Mouse (Mus musculus): ENCODE data around the gene Ephb2.

Ephb2 gene

DNA sequence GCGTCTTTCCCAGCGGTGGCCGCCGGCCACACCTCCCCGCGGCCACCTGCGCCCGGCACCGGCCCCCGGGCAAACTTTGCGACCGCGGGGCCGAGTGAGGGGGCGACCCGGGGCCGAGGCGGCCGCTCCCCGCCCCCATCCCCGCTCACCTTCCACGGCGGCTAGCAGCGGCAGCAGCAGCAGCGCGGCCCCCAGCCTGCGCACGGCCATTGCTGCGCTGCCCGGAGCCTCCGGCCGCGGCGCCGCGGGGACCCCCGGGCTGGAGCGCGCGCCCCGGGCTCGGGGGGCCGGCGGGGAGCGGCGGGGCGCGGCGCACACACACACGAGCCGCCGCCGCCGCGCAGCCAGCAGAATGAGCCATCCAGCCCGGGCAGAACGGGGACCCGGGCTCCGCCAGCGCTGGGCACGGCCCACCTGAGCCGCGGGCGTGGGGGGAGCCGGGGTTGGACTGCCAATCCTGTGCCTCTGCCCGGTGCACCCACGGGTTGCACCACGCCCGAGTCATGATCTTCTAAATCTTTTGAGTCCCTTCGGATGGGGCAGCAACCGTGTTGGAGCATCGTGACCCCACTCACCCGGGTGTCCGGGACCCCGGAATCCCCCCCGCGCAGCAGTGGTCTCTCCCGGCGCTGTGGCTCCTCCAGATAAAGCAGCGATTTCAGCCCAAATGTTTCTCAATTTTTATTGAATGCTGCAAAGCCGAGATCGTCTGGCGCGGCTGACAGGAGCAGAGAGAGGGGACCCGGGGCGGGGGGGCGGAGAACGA lies at the start of gene Ephb2:
TSS of gene Ephb2 (minus strand) at position 368 of the 766 bp plus-strand sequence.
- peak; percentile 81 to 96 for DNase-seq (ENCODE audit: inconsistent age in 2 of 2, low spot score in 1 of 2)

DNA sequence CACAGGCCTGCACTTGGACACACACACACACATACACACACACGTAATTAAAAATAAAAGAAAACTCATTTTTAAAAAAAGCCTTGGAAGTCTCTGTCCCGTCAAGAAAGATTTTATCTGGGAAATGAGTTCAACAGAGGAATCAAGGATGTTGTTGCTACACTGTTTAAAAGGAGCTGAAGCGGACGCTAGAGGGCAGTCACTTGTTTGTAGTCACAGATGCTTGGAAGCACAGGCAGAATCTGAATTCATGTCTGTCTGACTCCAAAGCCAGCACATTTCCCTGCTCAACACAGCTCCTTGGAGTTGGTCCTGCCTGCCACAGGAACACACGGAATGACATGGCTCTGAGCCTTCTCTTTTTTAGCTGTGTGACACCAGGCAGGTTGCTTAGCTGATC lies 42.8 kb upstream of the Ephb2 start:
- DNase-seq (ENCODE audit: inconsistent age in 2 of 2, low spot score in 1 of 2) = peak in 1 of 2 experiments; percentile 55

DNA sequence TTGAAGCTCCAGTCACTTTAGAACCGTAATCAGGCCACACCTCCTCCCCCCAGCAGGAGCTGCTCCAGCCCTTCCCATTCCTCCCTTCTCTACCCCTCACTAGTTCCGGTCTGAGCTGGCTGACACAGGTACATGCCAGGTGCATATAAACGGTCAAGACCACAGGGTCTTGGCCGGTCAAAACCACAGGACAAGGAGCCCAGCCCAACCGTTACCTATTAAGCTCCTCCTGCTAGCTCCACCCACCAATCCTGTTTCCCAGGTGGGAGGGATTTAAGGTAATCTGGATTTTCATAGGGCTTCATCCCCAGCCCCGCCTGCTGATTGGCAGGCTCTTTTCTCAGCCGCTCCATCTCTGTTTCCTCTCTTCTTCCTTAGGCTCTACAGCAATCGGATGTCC lies 42.4 kb upstream of the Ephb2 start:
- DNase-seq (ENCODE audit: inconsistent age in 2 of 2, low spot score in 1 of 2) = no peak

DNA sequence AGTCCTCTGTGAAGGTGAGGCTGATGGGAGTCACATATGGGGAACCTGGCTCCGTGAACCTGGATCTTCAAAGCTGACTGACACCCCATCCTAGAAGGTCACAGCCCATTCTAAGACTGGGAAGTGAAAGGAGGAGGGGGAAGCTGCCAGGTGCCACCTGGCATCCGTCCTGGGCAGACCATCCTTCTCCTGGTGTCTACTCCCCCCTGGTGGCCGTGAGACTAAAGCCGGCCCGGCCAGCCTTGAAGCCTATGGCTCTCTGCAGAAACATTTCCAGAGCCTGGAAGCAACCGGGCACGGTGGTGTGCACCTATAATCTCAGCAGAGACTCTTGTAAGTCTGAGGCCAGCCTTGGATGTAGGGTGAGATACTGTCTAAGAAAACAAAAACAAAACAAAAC lies 41.2 kb upstream of the Ephb2 start:
- DNase-seq (ENCODE audit: inconsistent age in 2 of 2, low spot score in 1 of 2) = peak in 1 of 2 experiments; percentile 74

DNA sequence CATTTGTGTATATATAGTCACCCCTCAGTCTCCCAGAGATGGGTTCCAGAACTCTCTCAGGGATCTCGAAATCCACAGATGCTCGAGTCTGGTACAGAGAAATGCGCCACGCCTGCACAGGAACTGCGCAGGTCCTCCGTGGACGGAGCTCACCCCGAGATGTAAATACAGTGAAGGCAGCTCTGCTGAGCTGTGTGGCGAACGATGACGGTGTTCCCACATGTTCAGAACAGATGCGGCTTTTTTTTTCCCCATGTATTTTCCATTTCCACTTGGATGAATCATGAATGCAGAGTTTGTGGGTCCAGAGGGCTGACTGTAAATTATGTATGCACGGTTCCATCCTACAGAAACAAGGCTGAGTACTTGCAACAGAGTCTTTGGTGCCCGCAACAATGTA lies 39.2 kb upstream of the Ephb2 start:
- DNase-seq (ENCODE audit: inconsistent age in 2 of 2, low spot score in 1 of 2) = no peak

DNA sequence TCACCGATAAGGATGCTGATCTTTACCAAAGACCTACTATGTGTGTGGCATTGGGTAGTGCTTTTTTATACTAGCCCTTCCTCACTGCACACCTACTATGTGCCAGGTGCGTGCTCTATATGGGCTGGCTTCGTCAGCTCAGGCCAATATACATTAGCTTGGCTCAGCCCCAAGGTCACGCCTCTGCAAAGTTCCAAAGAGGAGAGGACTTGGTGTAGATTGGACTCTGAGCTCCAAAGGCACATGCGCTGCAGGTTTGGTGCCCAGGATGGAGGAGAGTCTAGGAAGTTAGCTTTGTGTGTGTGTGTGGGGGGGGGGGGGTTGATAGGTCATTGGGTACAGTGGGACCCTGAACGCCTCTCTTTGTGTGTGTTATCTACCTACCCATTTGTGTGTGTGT lies 32.6 kb upstream of the Ephb2 start:
- no peak for DNase-seq (ENCODE audit: inconsistent age in 2 of 2, low spot score in 1 of 2)

DNA sequence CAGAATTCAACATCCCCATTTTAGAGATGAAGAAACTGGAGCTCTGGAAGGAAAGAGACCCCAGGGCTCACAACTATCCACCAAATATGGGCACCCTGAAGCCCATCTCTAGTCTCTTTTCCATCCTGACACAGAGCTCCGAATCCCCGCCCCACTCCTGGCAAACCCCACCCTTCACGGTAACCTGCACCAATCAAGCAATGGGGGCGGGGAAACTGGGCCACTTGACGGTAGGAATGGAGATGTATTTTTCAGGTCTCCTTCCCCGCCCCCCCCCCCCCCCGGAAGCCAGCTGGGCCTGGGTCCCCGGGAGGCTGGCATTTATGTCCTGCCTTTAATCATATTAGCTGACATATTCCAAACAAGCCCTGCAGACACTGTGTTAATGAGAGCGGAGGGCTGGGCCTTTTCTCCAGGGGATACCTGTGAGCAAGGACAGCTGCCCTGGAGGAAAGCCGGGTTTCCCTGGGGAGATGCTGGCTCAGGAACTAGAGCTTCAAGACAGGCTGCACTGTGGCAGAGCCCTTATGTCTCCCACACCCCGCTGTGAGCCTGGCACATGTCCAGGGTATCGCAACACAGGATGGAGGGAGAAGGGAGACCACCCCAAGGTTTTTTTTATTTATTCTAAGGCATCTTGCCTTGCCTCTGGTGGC lies 32.0 kb upstream of the Ephb2 start:
- no peak for DNase-seq (ENCODE audit: inconsistent age in 2 of 2, low spot score in 1 of 2)

DNA sequence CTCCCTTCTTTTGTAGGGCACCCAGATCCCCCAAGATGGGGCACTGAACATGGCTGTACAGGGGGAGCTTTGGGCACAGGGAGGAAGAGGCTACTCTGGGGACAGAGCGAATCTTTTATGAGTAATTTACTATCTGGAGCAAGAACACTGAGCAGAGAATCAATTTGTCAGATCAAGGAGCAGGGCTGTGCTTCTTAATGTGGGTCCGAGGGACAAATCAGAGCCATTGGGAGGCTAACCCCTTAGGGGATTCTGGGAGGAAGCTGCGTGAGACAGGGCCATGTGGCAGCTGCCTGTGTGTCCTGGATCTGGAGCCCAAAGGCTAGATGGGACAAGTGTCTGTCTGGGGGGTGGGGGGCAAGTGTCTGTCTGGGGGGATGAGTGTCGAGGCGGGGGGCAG lies 29.7 kb upstream of the Ephb2 start:
- DNase-seq (ENCODE audit: inconsistent age in 2 of 2, low spot score in 1 of 2) = no peak

DNA sequence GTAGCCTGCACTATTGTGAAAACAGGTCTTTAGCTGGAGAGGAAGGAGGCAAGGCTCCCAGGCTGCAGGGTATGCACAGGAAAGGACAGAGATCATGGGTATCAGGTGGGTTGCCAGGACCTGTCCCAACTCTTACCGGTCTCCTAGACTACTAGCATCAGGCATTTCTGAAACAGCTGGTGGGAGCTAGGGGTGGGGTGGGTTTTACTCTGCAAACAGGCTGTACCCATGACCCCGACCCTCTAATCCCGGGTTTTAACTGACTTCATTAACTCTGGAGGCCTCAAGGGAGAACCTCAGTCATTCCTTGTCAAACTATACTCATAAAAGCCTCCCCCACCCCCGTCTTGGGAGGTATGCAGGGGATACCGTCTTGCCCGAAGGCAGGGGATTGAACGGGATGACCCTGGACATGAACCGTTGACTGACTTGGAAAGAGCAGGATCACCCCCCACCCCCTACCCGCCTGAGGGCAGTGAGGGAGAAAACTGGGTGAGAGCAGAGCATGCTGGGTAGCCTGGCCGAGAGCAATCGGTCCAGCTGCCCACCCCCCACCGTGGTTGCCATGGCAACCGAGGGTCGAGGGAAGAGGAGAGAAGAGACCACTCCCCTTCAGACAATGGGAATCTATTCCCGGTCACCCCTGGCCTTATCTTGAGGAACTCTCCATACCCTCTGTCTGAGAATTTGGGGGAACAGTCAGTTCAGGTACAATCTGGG lies 29.1 kb upstream of the Ephb2 start:
- no peak for DNase-seq (ENCODE audit: inconsistent age in 2 of 2, low spot score in 1 of 2)

DNA sequence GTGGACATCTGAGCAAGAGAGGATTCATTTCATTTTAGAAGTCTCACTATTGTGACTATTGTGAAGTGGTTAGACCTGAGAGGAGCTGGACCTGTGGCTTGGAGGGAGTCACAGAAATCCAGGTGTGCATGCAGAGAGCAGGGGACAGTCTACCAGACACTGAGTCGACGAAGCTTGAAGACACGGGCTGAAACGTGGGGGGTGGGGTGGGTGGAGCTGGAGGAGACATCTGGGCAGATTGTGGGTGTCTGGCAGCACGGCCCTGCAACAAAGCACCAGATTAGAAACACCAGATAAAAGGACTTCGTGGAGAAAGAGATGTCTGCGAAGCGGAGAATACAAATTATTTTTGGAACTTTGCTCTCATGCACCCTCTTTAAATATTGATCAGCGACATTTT lies 27.7 kb upstream of the Ephb2 start:
- no peak for DNase-seq (ENCODE audit: inconsistent age in 2 of 2, low spot score in 1 of 2)

DNA sequence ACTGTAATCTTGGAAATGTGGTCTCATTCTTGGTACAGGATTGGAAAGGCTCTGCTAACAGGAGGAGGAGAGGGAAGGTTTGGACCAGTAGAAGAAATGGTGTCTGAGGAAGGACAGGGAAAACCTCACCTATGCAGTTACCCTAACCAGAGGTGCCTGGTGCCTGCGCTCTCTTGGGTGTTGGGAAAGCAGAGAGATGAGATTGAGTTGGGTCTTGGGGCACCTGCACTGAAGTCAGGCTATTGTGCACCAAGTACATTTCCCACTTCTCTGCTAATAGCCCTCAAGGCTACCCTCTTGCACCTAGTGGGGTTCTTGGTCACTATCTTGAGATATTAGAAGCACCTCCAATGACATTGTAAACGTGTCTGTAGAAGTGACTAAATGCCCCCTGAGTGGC lies 26.6 kb upstream of the Ephb2 start:
- DNase-seq (ENCODE audit: inconsistent age in 2 of 2, low spot score in 1 of 2) = no peak

DNA sequence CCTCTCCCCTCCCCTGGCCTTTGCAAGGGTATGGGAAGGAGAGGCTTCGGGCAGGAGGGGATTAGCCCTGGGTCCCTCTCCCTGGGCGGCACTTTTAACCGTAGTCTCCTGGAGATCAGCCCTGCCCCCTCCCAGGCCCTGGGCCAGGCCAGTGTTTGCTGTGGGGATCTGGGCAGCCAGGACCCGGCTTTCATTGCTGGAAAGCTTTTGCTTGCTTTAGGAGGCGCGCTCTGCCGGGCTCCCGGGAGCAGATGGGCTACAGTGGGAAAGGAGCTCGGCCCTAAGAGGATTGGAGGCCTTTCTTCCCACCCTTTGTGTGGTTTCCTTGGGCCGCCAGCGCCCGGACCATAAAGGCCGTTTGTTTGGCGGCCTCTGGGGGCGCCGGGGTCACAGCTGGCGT lies 26.0 kb upstream of the Ephb2 start:
- no peak for DNase-seq (ENCODE audit: inconsistent age in 2 of 2, low spot score in 1 of 2)

DNA sequence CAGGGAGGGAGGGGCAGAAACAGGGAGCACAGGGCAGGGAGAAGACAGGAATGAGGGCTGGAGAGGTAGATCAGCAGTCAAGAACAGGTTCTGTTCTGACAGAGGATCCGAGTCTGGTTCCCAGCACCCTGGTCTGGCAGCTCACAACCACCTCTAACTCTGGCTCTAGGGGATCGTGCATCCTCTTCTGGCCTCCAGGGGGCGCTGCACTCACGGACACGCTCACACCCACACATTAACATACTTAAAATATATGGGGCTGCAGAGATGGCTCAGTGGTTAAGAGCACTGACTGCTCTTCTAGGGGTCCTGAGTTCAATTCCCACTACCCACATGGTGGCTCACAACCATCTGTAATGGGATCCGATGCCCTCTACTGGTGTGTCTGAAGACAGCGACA lies 24.2 kb upstream of the Ephb2 start:
- DNase-seq (ENCODE audit: inconsistent age in 2 of 2, low spot score in 1 of 2) = no peak

DNA sequence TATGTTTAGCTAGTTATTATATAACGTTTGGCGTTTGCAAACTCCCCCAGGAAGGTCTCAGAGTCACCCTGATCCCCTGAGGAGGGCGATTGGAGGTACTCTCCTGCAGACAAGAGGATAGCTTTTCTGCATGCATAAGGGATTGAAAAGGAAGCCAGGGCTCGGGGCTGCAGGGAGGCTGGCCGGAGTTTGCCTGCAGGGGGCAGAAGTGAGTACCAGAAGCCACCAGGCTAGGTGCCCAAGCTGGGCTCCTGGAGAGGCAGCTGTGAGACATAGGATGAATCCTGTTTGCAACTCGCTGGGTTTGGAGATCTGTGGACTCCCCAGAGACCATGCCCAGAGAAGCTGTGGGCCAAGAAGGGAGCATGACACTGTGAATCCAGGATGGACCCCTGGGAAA lies 19.3 kb upstream of the Ephb2 start:
- peak in 1 of 2 experiments; percentile 54 for DNase-seq (ENCODE audit: inconsistent age in 2 of 2, low spot score in 1 of 2)

DNA sequence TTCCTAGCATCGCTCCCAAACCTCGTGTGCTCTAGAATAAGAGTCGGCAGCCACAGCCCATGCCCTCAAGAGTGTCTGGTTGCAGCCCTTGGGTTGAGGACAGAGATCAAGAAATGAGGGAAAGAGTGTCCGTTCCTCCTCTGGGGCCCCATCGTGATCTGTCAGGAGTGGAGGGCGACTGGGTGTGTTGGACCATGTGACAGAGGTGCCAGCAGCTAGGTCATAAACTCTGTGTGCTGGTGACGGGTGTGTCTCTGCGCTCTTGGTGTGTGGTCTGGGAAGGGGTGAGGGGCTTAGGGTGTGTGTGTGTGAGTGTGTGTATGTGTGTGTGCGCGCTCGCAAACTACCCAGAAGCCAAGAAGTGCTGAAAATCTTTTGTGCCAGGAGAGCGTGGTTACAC lies 17.2 kb upstream of the Ephb2 start:
- no peak for DNase-seq (ENCODE audit: inconsistent age in 2 of 2, low spot score in 1 of 2)

DNA sequence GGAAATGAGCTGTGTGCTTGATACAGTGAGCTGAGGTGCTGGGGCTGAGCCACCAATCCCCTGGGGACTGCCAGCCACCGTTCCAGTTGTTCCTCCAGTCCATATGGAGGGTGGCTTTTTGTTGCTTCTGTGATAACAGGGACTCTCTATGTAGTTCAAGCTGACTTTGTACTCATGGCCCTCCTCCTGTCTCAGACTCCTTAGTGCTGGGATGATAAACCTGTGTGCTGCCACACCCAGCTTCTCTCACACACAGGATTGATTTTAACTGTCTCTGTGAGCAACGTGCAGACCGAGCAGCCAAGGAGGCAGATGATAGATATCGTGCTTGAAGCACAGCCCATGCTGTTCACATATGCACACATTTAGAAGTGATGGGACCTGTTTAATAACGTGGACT lies 16.3 kb upstream of the Ephb2 start:
- DNase-seq (ENCODE audit: inconsistent age in 2 of 2, low spot score in 1 of 2) = no peak

DNA sequence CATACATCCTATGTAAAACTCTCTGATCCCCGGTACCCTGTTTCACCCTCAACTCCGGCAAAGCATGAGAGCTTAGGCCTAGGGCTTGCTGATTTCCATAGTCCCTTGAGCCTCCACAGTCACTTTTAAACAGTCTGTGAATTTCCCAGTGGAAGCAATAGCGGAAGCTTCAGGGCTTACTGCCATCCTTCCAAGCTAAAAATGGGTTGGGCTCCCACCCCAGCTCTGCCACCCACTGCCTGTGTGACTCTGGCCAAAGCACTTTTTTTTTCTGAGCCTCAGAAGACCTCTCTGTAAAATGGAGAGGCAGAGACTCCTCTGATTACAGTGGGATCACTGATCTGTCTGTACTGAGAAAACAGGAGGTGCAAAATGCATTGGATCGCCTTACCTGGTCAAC lies 12.8 kb upstream of the Ephb2 start:
- no peak for DNase-seq (ENCODE audit: inconsistent age in 2 of 2, low spot score in 1 of 2)

DNA sequence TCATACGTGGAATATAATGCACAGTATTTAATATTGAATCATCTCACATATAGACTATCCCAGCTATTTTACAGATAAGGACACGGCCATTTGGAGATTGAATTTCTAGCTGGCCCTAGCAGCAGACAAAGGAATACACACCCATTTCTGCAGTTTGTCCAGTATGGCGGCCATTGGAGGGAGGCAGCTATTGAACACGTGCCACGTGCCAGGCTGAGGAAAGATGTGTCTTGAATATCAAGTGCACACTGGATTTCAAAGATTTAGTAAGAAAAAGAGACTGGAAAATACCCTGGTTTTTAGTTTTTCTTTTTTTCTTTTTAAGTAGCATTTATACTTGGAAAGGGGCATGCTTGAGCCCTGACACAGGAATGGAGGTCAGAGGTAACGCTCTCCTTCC lies 11.4 kb upstream of the Ephb2 start:
- no peak for DNase-seq (ENCODE audit: inconsistent age in 2 of 2, low spot score in 1 of 2)

DNA sequence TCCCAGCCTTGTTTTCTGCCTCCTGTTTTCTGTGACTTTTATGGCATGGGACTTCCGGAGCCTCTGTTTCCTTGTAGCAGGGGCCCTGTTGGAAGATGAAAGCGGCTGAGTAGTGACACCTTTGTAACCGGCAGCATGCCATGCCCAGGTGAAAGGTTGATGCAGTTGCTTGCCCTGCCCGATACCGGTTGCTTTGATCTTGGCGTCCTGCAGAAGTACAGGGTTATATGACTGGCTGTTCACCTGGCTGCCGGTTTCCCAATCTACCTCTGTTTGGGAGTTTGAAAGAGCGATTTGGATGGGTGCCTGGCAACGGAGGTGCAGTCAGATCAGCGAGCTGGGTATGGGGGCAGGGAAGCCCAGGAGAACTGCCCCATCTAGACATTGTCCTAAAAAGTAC lies 7.0 kb upstream of the Ephb2 start:
- DNase-seq (ENCODE audit: inconsistent age in 2 of 2, low spot score in 1 of 2) = no peak

DNA sequence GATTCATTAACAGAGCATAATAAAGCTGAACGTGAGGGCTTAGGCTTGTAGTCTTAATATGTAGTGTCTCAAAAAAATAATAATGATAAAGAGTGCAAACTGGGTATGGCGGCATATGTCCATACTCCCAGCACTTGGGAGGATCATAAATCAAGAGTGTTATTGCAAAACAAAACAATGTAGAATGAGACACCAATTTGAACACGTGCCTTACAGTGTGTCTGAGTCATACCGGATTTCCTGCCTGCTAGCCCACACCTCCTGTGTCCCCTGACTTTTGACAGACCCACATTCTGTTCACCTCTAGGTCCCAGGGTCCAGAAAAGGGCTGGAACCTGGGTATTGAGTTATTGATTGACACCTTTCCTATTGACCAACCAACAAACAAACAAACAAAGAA lies 6.2 kb upstream of the Ephb2 start:
- DNase-seq (ENCODE audit: inconsistent age in 2 of 2, low spot score in 1 of 2) = no peak

DNA sequence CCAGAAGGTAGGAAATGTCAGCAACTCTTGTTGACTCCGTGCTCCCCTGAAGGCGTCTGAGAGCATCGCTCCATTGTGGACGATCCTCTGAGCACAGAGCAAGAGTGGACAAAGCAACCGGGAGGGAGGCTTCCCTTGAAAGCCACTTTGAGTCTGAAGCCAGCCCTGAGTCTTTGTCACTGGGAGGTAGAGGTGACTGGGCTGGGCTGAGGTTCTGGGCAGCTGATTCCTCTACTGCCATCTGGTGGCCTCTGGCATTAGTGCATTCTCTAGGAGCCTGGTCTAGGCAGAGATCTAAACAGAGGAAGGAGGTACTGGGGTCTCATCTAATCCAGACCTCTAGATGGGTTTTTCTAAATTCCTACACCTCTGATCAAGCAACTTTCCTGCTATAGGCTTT lies 5.3 kb upstream of the Ephb2 start:
- peak; percentile 85 to 94 for DNase-seq (ENCODE audit: inconsistent age in 2 of 2, low spot score in 1 of 2)

DNA sequence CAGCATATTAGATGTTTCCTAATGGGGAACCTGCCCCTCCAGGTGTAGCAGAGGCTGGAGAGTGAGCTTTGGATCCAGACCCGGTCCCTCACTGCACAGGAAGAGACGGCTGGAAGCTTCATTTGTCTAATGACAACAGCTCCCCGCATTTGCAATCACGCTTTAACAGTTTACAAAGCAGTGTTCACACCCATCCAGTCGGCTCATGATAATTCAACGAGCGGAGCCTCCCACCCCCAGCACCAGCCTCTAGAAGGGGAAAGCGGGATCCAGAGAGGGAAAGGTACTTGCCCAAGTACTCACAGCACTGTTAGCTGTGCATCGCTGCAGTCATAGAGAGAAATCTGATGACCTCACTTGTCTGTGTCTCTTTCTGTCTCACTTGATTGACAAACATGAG lies 2.7 kb upstream of the Ephb2 start:
- no peak for DNase-seq (ENCODE audit: inconsistent age in 2 of 2, low spot score in 1 of 2)
